Mouse (Mus musculus): ENCODE results near the gene Prickle2.

The Prickle2 gene

GRCm38 (mm10) chr6:92509712-92510111, 196.2 kb downstream of the Prickle2 start:
- DNase-seq = no peak

GRCm38 (mm10) chr6:92506276-92506675, 199.7 kb downstream of the Prickle2 start:
- no peak for DNase-seq

DNA sequence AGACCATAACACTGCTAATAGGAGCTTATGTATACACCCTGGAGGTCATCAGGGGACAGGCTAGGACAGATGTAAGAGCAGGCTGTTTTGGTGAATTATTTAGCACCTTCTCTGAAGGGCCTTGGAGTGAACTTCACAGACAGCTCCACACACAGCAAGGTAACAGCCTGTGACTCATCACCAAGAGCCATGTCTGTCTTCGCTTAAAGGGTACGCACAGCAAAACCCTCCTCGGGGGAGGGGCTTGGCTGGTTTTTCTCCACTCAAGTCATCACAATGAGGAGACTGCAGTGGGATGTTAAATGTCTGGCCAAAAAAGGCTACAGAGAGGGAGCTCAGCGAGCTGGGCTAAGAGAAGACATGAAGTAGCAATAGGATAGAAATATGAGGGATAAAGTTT, 206.5 kb downstream of the Prickle2 start:
- no peak for DNase-seq

GRCm38 (mm10) chr6:92498574-92498973, 207.4 kb downstream of the Prickle2 start:
- no peak for DNase-seq

GRCm38 (mm10) chr6:92497279-92497678, 208.7 kb downstream of the Prickle2 start:
- no peak for DNase-seq

- DNase-seq = no peak
Measured at GRCm38 (mm10) chr6:92495500-92495899, 210.5 kb downstream of the Prickle2 start.

DNA sequence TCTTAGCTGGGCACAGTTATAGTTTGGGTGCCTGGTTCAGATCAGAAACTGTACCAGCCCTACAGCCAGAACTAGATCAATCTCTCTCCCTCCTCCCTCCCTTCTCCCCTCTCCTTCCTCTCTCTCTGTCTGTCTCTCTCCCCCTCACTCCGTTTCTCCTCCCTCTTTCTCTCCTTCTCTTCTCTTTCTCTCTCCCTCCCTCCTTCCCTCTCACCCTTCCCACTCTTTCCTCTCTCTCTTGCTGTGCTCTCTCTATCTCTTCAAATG, 224.3 kb downstream of the Prickle2 start:
- no peak for DNase-seq

DNA sequence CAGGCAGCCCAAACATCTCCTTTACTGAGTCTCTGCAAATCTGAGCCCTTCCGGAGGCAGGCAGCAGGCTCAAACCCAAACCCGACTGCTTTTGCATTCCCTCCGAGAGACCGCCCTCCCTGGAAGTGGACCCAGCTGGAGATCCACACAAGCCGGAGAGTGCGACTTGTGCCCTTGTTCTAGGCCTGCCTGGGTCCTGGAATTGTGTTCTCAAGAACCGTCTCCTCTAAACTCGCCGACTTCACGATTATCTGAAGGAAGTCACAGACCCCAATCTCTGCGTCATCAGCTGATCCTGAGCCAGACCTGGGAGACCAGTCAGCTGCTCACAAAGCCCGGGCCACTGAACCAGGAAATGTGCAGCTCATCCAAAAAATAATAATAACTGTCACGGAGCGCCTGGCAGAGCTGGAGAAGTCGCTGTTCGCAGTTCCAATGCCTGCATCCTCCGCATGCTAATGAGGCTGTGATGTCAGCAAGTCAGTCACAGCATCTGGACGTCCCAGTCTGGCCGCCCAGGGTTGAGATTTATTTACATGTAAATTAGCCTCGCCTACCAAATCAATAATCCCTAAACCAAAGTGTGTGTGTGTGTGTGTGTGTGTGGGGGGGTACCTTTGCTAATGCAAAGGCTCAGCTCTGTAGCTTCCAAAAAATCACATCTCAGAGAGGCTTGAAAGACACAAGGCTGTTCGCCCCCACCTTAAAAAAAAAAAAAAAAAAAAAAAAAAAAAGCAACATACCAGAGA, 224.8 kb downstream of the Prickle2 start:
- peak; percentile 64 for DNase-seq

DNA sequence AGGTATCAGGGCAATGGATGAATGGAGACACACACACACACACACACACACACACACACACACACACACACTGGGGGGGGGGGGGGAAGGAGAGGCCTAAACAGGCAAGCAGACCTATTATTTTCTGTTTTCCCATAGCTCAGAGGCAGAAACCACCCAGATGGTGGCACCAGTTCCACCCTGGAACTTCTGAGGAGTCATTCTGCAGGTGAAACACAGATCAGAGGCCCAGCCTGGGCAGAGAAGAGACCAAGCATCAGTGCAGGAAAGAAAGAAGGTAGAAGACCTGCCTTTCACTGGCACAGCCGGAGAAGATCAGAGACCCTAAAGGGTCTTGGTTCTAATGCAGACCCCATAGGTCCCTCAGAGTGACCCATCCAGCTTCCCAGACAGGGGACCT, 227.3 kb downstream of the Prickle2 start:
- DNase-seq = no peak

- peak; percentile 46 for DNase-seq
Measured at GRCm38 (mm10) chr6:92477621-92478020, 228.3 kb downstream of the Prickle2 start.

GRCm38 (mm10) chr6:92469456-92469855, 236.5 kb downstream of the Prickle2 start:
- DNase-seq = no peak

GRCm38 (mm10) chr6:92468892-92469291, 237.1 kb downstream of the Prickle2 start:
- DNase-seq = no peak

- no peak for DNase-seq
Measured at GRCm38 (mm10) chr6:92468383-92468791, 237.6 kb downstream of the Prickle2 start.

DNA sequence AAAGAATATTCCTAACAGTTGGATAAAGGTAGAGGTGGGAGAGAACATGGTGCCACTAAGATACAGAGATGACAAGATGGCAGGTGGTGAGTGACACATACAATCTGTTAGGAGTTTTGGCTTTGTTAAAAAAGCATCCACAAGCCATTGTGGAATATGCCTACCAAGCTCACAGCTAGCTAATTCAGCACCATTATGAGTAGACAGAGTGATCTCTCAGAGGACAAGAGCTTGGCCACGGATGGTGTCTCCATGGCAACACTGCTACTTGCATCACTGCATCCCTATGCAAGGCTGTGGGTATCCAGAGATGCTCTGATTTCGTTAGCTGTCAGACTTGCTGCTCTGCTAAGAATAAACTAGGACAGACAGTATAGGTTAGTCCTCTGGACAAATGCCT, 238.6 kb downstream of the Prickle2 start:
- DNase-seq = no peak

DNA sequence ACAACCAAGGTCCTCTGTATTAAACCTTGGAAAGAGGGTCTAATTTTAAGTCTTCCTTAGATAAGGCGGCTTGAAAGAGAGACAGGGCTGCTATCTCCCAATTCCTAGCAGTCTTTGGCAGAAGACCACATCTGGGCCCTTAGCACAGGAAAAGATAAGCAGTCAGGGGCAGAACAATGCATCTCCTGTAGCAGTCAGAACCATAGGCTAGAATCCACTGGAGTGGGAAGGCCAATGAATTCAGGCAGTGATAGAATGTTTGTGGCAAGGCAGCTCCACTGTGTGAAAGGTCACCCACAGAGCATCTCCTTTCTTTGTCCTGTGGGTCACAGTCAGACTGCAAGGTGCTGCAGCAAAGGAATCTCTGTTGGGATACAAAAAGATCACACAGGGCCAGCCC, 240.3 kb downstream of the Prickle2 start:
- peak; percentile 32 for DNase-seq

DNA sequence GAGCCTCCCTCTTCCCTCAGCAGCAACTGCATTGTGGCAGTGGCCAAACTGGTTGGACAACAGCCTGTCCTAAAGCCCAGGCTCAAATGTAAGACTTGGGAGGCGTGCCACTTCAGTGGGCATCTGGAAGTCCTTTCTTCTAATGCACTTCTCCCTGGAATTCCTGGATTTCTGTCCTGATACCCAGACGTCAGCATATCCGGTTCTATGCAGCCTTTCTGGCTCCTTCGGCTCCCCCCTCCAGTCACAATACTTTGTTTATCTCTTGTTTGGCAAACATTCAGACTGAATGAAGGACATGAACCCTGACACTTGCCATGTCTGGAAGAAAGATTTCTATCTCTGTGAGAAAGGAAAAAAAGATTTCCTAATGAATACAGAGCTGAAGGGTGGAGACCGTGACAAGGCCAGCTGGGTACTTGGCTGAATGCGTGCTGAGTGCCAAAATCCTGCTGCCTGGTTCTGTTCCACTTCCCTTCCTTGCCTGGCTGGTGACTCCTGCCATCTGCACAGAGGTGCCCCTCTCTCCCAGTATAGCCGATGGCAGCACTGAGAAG, 241.1 kb downstream of the Prickle2 start:
- peak; percentile 72 for DNase-seq

- peak; percentile 44 for DNase-seq
Measured at GRCm38 (mm10) chr6:92463768-92464167, 242.2 kb downstream of the Prickle2 start.

DNA sequence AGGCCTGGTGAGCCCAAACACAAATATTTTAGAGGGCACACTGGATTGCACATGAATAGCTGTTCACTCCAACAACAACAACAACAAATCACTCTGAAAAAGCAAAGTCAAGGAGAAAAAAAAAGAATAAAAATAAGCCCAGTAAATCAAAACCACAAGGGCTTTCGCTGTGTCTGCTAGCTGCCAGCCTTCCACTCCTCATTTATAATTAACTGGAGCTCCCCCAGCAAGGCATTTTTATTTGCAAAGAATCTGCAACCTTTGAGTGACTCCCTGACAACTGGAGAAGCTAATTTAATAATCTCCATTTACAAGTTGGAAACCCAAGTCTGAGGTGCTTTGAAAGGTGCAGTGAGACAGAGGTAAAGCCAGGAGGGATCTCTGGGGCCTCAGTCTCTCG, 245.2 kb downstream of the Prickle2 start:
- no peak for DNase-seq

DNA sequence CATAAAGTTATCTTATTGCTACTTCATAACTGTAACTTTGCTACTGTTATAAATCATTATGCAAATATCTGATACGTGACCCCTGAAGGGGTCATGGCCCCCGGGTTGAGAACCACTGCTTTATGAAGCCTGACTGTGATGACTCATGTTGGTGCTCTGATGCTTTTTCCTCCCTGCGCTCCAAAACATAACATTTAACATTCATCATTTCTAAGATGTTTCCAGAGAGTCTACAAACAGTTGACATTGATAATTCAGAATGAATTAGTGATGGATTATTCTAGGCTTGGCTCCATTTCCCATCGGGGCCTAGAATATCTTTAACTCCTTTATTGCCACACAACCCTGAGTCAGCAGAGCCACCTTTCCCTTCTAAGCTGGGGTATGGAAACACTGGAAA, 247.9 kb downstream of the Prickle2 start:
- DNase-seq = no peak

DNA sequence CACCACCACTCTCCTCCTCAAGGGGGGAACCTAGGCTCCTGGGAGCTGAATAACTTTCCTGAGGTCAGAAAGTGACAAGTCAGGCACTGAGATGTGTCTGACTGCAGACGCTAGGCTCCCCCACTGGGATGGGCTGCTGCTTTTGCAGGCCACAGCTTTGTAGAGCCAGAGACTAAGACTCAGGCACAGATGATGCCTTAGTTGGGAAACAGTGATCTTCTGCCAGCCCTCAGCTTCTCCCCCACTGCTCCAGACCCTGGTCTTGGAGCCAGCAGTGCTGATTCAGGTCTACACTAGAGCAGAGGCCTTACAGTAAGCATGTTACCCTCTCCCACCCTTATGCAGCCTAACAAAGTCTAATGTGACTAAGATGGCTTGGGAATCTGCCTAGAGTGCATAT, 254.5 kb downstream of the Prickle2 start:
- no peak for DNase-seq

DNA sequence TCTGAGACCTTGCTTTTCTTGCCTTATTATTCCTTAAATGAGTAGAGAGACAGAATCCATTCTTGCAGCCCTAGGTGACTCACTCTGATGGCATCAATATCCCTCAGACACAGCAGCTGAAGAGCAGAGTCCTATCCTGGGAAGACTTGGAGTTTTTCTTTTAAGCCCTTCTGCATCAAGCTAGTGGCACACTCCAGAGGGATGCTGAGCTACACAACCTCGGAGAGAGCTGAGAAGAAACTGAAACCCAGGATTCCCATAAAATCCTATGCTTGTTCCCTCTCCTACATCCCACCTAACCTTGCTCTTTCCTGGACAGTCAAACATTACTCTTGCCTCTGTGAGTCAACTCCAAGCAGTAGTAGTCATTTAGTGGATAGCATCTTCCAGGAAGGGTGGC, 256.0 kb downstream of the Prickle2 start:
- no peak for DNase-seq

- peak; percentile 45 for DNase-seq
Measured at GRCm38 (mm10) chr6:92446662-92447061, 259.3 kb downstream of the Prickle2 start.

DNA sequence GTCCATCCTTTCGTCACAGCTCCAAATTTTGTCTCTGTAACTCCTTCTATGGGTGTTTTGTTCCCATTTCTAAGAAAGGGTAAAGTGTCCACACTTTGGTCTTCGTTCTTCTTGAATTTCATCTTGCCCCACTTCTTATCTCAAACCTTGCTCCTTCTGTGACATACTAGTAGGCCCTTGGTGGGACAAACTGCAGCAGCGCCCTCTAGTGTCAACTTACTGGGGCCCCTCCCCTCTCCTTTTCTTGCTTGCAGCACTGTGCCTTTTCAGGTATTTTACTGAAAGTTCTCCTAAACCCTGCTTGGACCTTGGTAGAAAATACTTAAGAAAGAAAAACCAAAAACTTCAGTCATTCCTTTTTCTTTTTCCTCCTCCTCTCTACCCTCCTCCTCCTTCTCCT, 264.8 kb downstream of the Prickle2 start:
- peak; percentile 45 for DNase-seq

DNA sequence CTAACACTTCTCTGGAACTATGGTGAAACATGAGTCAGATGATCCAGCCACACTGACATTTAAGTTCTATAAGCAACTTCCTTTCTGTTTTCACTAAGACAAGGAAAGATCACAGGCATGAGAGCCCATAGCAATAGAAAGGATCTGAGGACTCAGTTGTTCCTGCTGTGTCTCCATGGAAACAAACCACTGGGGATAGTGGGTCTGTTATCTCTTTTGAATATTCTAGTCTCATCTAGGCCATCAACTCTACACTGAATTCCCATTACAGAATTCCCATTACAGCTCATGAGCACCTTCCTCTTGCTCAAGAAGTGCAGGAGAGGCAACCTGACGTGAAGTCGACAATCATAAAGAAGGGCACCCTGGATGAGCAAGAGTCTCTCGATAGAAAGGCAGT, 265.7 kb downstream of the Prickle2 start:
- DNase-seq = no peak

GRCm38 (mm10) chr6:92432146-92432545, 273.8 kb downstream of the Prickle2 start:
- no peak for DNase-seq
